35 mouse cellular contexts compared by ENCODE assay signal in genomic region chr6:48692962-48693361, GRCm38 (mm10). TPM values are rescaled to one million over a fixed set of nuclear protein-coding genes. Genes with fewer than 3 reads are reported as not detected.
A peak's percentile ranks its signal among the peaks of the same experiment; 100 is the strongest.
DNase-seq lines count a peak whose midpoint lies in the region; ATAC-seq lines count a peak whose summit lies in the region.
"Had no signal": no experiment of that assay in that cellular context is flagged by ENCODE, and none has a peak within 500 bp of the region (broad histone marks: within the 10 kb centered on the region; RNA-seq: fewer than 3 reads in every experiment).

No protein-coding gene starts in this region.

- intact Hi-C loops in heart, postnatal 36 days (cut with DNase I), result no loop called here

- no peaks in the 10 kb centered on the region for H3K4me1 ChIP-seq in forebrain, embryonic 14.5 days (ENCODE audit: control insufficient read depth, insufficient read depth, low read length)
- H3K4me1 ChIP-seq: hindbrain, embryonic 12.5 days; limb, embryonic 10.5 days; limb, embryonic 15.5 days; midbrain, embryonic 10.5 days; midbrain, embryonic 15.5 days had no signal

- no peaks in the 10 kb centered on the region for H3K27me3 ChIP-seq in forebrain, embryonic 14.5 days (replicated peaks; ENCODE audit: control insufficient read depth, insufficient read depth, low read length)
- H3K27me3 ChIP-seq: hindbrain, embryonic 12.5 days; limb, embryonic 15.5 days; midbrain, embryonic 15.5 days had no signal

- no peaks in the 10 kb centered on the region for H3K9me3 ChIP-seq in forebrain, embryonic 14.5 days (replicated peaks; ENCODE audit: control insufficient read depth, low read length)
- H3K9me3 ChIP-seq: G1E; hindbrain, embryonic 12.5 days; limb, embryonic 10.5 days; limb, embryonic 15.5 days; midbrain, embryonic 10.5 days; midbrain, embryonic 15.5 days had no signal

- peak; percentile 70 for ATAC-seq in neutrophil, adult 5-6 weeks (ENCODE audit: extremely low read depth, insufficient number of reproducible peaks, low FRiP score, poor library complexity, severe bottlenecking)
- ATAC-seq in forebrain, embryonic 14.5 days, result no peak
- ATAC-seq: forebrain, postnatal 0 days; hindbrain, postnatal 0 days; intestine, postnatal 0 days; midbrain, embryonic 15.5 days had no signal

- WGBS in forebrain, embryonic 14.5 days, result 92% methylated on average over 6 of the region's 6 CpGs

- no peak overlapping the region for H3K27ac ChIP-seq in forebrain, embryonic 14.5 days (ENCODE audit: low read depth, low read length)
- H3K27ac ChIP-seq: hindbrain, embryonic 12.5 days; hindbrain, postnatal 0 days; limb, embryonic 10.5 days; limb, embryonic 15.5 days; liver, embryonic 14.5 days; midbrain, embryonic 10.5 days; midbrain, embryonic 15.5 days had no signal

- no peaks in the 10 kb centered on the region for H3K36me3 ChIP-seq in forebrain, embryonic 14.5 days (ENCODE audit: control insufficient read depth, insufficient read depth, low read length)
- H3K36me3 ChIP-seq: G1E; hindbrain, embryonic 12.5 days; limb, embryonic 10.5 days; limb, embryonic 15.5 days; midbrain, embryonic 10.5 days; midbrain, embryonic 15.5 days had no signal

- H3K9ac ChIP-seq in forebrain, embryonic 14.5 days (ENCODE audit: low read length), result no peak overlapping the region
- H3K9ac ChIP-seq: forebrain, postnatal 0 days; hindbrain, embryonic 12.5 days; limb, embryonic 15.5 days; liver, embryonic 14.5 days; lung, embryonic 14.5 days; midbrain, embryonic 15.5 days had no signal

- peak; percentile 78 for DNase-seq in heart, adult 11 months
- no peak for DNase-seq in heart, postnatal 36 days
- peak; percentile 23 for DNase-seq in testis, postnatal 10 days (ENCODE audit: low spot score)
- DNase-seq in testis, postnatal 14 days (ENCODE audit: low spot score), result no peak
- no peak for DNase-seq in embryo, embryonic 10.5 days (ENCODE audit: low spot score)
- no peak for DNase-seq in forebrain, embryonic 14.5 days (ENCODE audit: low spot score)
- DNase-seq: adrenal gland, adult 8-10 months; cerebellum, adult 9-10 months; forebrain, postnatal 0 days; heart, postnatal 14 days; kidney, adult 9 months; kidney, postnatal 10 days; layer of hippocampus, postnatal 36 days; lung, embryonic 14.5 days; right cerebral cortex, adult 18-20 months; right cerebral cortex, postnatal 4 days had no signal

- H3K4me2 ChIP-seq in forebrain, embryonic 14.5 days (ENCODE audit: low read length), result no peak overlapping the region
- H3K4me2 ChIP-seq: hindbrain, embryonic 12.5 days; limb, embryonic 15.5 days; lung, embryonic 14.5 days; midbrain, embryonic 15.5 days had no signal

- H3K4me3 ChIP-seq in forebrain, embryonic 14.5 days (ENCODE audit: low read depth, low read length), result no peak overlapping the region
- H3K4me3 ChIP-seq: erythroblast, embryonic 14.5 days; hindbrain, embryonic 12.5 days; limb, embryonic 10.5 days; limb, embryonic 15.5 days; midbrain, embryonic 10.5 days; midbrain, embryonic 15.5 days had no signal

RNA-seq across cellular contexts. Expression of gene Gimap4, which starts 8.6 kb away (rescaled TPM):
- 10 to 100 TPM; 23.6 to 30.4 TPM for total RNA-seq in heart, postnatal 36 days (2021)
- total RNA-seq in neutrophil, adult 5-6 weeks (2017), result 627 and 688 TPM in 2 replicates
- 1.2 and 1.9 TPM in 2 replicates for polyA plus RNA-seq in forebrain, embryonic 14.5 days (2014; fragmentation: Nextera tagmentation; extraction: Ambion mirVana)
- total RNA-seq: G1E had no signal
- polyA plus RNA-seq: erythroblast, embryonic 14.5 days; G1E had no signal

RNA-seq across cellular contexts. Expression of gene Gimap6, which starts 15.1 kb away (rescaled TPM):
- 10 to 100 TPM; 40.5 to 46.0 TPM for total RNA-seq in heart, postnatal 36 days (2021)
- 892 and 934 TPM in 2 replicates for total RNA-seq in neutrophil, adult 5-6 weeks (2017)
- polyA plus RNA-seq in forebrain, embryonic 14.5 days (2014; fragmentation: Nextera tagmentation; extraction: Ambion mirVana), result 7.2 and 8.3 TPM in 2 replicates
- polyA plus RNA-seq: erythroblast, embryonic 14.5 days had no signal

RNA-seq across cellular contexts. Expression of gene Gimap9, which starts 17.0 kb away (rescaled TPM):
- 1 to 10 TPM; 4.8 to 5.2 TPM for total RNA-seq in heart, postnatal 36 days (2021)
- 132 and 133 TPM in 2 replicates for total RNA-seq in neutrophil, adult 5-6 weeks (2017)
- 1.5 and 2.2 TPM in 2 replicates for polyA plus RNA-seq in forebrain, embryonic 14.5 days (2014; fragmentation: Nextera tagmentation; extraction: Ambion mirVana)
- polyA plus RNA-seq: erythroblast, embryonic 14.5 days had no signal

RNA-seq across cellular contexts. Expression of gene Gm28053, which starts 25.4 kb away (rescaled TPM):
- total RNA-seq in heart, postnatal 36 days (2021), result 1 to 10 TPM; 3.1 to 4.7 TPM
- total RNA-seq in neutrophil, adult 5-6 weeks (2017), result 24.7 and 34.2 TPM in 2 replicates
- 0.84 TPM in 1 of 2 replicates, not detected in the other for polyA plus RNA-seq in forebrain, embryonic 14.5 days (2014; fragmentation: Nextera tagmentation; extraction: Ambion mirVana)
- total RNA-seq: forebrain, postnatal 0 days; G1E; hindbrain, postnatal 0 days; layer of hippocampus, postnatal 36 days; left cerebral cortex, postnatal 10 days had no signal
- polyA plus RNA-seq: embryonic facial prominence, embryonic 14.5 days; erythroblast, embryonic 14.5 days; forebrain, postnatal 0 days; G1E; hindbrain, postnatal 0 days; midbrain, embryonic 15.5 days; neural tube, embryonic 11.5 days had no signal

RNA-seq across cellular contexts. Expression of gene Gimap7, which starts 25.5 kb away (rescaled TPM):
- under 1 TPM in 1 of 2 experiments, not detected in 1; 0.22 TPM for total RNA-seq in heart, postnatal 36 days (2021)
- 121 TPM in 2 replicates for total RNA-seq in neutrophil, adult 5-6 weeks (2017)
- polyA plus RNA-seq in forebrain, embryonic 14.5 days (2014; fragmentation: Nextera tagmentation; extraction: Ambion mirVana), result not detected in 2 replicates
- total RNA-seq: adrenal gland, postnatal 4 days; forebrain, postnatal 0 days; gastrocnemius, adult 8-10 months; gastrocnemius, postnatal 4 days; hindbrain, postnatal 0 days; layer of hippocampus, postnatal 36 days; left cerebral cortex, postnatal 10 days had no signal
- polyA plus RNA-seq: embryonic facial prominence, embryonic 14.5 days; erythroblast, embryonic 14.5 days; forebrain, embryonic 11.5 days; forebrain, postnatal 0 days; G1E; heart, embryonic 14.5 days; hindbrain, embryonic 12.5 days; hindbrain, postnatal 0 days; limb, embryonic 10.5 days; limb, embryonic 15.5 days; lung, embryonic 14.5 days; midbrain, embryonic 10.5 days; midbrain, embryonic 15.5 days; neural tube, embryonic 11.5 days had no signal

Comparison
In these comparisons a context has a peak if more than half of its experiments do, and no peak if none do; other contexts are left out.
1. DNase-seq: peak in heart, adult 11 months (single experiment) and testis, postnatal 10 days (single experiment); none in heart, postnatal 36 days (0 of 2), testis, postnatal 14 days (single experiment), embryo, embryonic 10.5 days (single experiment) and forebrain, embryonic 14.5 days (single experiment).
2. RNA of gene Gimap4, which starts 8.6 kb away (total RNA-seq): 627 to 688 TPM in neutrophil, adult 5-6 weeks; 23.6 to 30.4 TPM in heart, postnatal 36 days; every median in the first group is over 10 times any median in the second.
3. RNA of gene Gimap6, which starts 15.1 kb away (total RNA-seq): 892 to 934 TPM in neutrophil, adult 5-6 weeks; 40.5 to 46.0 TPM in heart, postnatal 36 days; every median in the first group is over 10 times any median in the second.
4. RNA of gene Gimap9, which starts 17.0 kb away (total RNA-seq): 132 to 133 TPM in neutrophil, adult 5-6 weeks; 4.8 to 5.2 TPM in heart, postnatal 36 days; every median in the first group is over 10 times any median in the second.